In genomic region chr9:51076979-51077315, GRCm38 (mm10) we compare ENCODE assay signal across 8 mouse cellular contexts. TPM values are rescaled to one million over a fixed set of nuclear protein-coding genes. Genes with fewer than 3 reads are reported as not detected.
DNase-seq lines count a peak whose midpoint lies in the region; ATAC-seq lines count a peak whose summit lies in the region.

Layn (minus strand) TSS chr9:51077094.

- DNase-seq in adrenal gland, adult 18-20 months (ENCODE audit: low spot score in 2 of 2) = peak; percentile 48 to 66
- peak; percentile 72 to 78 for DNase-seq in gastrocnemius, adult 8-10 months (ENCODE audit: low spot score in 2 of 2)
- peak; percentile 57 for DNase-seq in left cerebral cortex, postnatal 4 days
- DNase-seq in mesoderm, embryonic 11.5 days (ENCODE audit: low read depth, low spot score) = peak; percentile 86
- peak; percentile 68 for DNase-seq in right cerebral cortex, postnatal 14 days
- DNase-seq in urinary bladder, postnatal 4 days (ENCODE audit: low spot score in 2 of 2) = peak; percentile 88

- H3K27ac ChIP-seq in hindbrain, embryonic 16.5 days (ENCODE audit: low read depth, low read length) = no peak within 1 kb of the TSS

- peak within 1 kb of the TSS; percentile 57 for H3K9ac ChIP-seq in hindbrain, embryonic 16.5 days (ENCODE audit: low read depth, low read length)

- peak within 1 kb of the TSS; percentile 43 for H3K4me3 ChIP-seq in hindbrain, embryonic 16.5 days (ENCODE audit: low read length)

- ATAC-seq in common myeloid progenitor, adult 5-6 weeks (replicated peaks; ENCODE audit: low read depth, poor library complexity, severe bottlenecking) = peak; percentile 96
- peak; percentile 94 for ATAC-seq in hindbrain, embryonic 16.5 days

- H3K4me1 ChIP-seq in hindbrain, embryonic 16.5 days (ENCODE audit: control insufficient read depth, insufficient read depth, low read depth, low read length) = peaks cover 11% of the 10 kb centered on the region

- H3K9me3 ChIP-seq in hindbrain, embryonic 16.5 days (ENCODE audit: control insufficient read depth, low read length) = no peaks in the 10 kb centered on the region

- peak within 1 kb of the TSS; percentile 71 for H3K4me2 ChIP-seq in hindbrain, embryonic 16.5 days (ENCODE audit: low read length)

- WGBS in hindbrain, embryonic 16.5 days = 0% methylated on average over 14 of the region's 14 CpGs

- intact Hi-C loops in left cerebral cortex, postnatal 4 days (cut with DNase I) = no loop called here

- H3K27me3 ChIP-seq in hindbrain, embryonic 16.5 days (replicated peaks; ENCODE audit: control insufficient read depth, insufficient read depth, low read length) = peaks cover 2% of the 10 kb centered on the region

- H3K36me3 ChIP-seq in hindbrain, embryonic 16.5 days (ENCODE audit: control insufficient read depth, insufficient read depth, low read length) = no peaks in the 10 kb centered on the region

RNA-seq across cellular contexts. Expression of gene Layn, which starts in this region (rescaled TPM):
- total RNA-seq in adrenal gland, adult 18-20 months (2021) = 1 to 10 TPM; 4.3 to 4.8 TPM
- total RNA-seq in common myeloid progenitor, adult 5-6 weeks (2017) = 12.2 and 18.3 TPM in 2 replicates
- total RNA-seq in gastrocnemius, adult 8-10 months (2022) = 1 to 10 TPM in 2 of 4 experiments, under 1 TPM in 2; 0.48 to 1.6 (median 1.0) TPM
- polyA plus RNA-seq in hindbrain, embryonic 16.5 days (2015; fragmentation: Nextera tagmentation; extraction: Ambion mirVana) = 2.5 and 2.6 TPM in 2 replicates
- 1 to 10 TPM; 7.8 to 9.5 TPM for total RNA-seq in left cerebral cortex, postnatal 4 days (2021)
